In genomic region chr1:189761581-189762021, GRCm38 (mm10) we compare ENCODE assay signal across 10 mouse cellular contexts. TPM values are rescaled to one million over a fixed set of nuclear protein-coding genes. Genes with fewer than 3 reads are reported as not detected.
DNase-seq lines count a peak whose midpoint lies in the region; ATAC-seq and TF ChIP-seq lines count a peak whose summit lies in the region.
"Had no signal": no experiment of that assay in that cellular context is flagged by ENCODE, and none has a peak within 500 bp of the region (broad histone marks: within the 10 kb centered on the region; RNA-seq: fewer than 3 reads in every experiment).

No protein-coding gene starts in this region.

- no peak overlapping the region for H3K9ac ChIP-seq in lung, postnatal 0 days (replicated peaks; ENCODE audit: low read depth)
- no peak overlapping the region for H3K9ac ChIP-seq in kidney, embryonic 15.5 days
- H3K9ac ChIP-seq in stomach, embryonic 16.5 days (ENCODE audit: low read length), result no peak overlapping the region

- TF ChIP-seq EP300 in lung, postnatal 0 days (IDR thresholded peaks at IDR 0.05), result peak; percentile 62; the same call in 1 of the 2 replicates

- H3K4me1 ChIP-seq in lung, postnatal 0 days (ENCODE audit: insufficient read depth, low read depth, low read length), result peaks cover 5% of the 10 kb centered on the region
- peaks cover 73% of the 10 kb centered on the region for H3K4me1 ChIP-seq in kidney, embryonic 15.5 days
- H3K4me1 ChIP-seq in stomach, embryonic 16.5 days (ENCODE audit: control insufficient read depth, insufficient read depth, low read length), result peaks cover 43% of the 10 kb centered on the region

- H3K4me3 ChIP-seq in lung, postnatal 0 days (ENCODE audit: low read depth, low read length), result no peak overlapping the region
- no peak overlapping the region for H3K4me3 ChIP-seq in kidney, embryonic 15.5 days (replicated peaks)
- no peak overlapping the region for H3K4me3 ChIP-seq in stomach, embryonic 16.5 days (replicated peaks; ENCODE audit: low read length)
- no peak overlapping the region for H3K4me3 ChIP-seq in layer of hippocampus, adult 2 months

- WGBS in lung, postnatal 0 days, result 30% methylated on average over 6 of the region's 6 CpGs
- 19% methylated on average over 6 of the region's 6 CpGs for WGBS in kidney, embryonic 15.5 days
- 24% methylated on average over 6 of the region's 6 CpGs for WGBS in stomach, embryonic 16.5 days

- H3K27ac ChIP-seq in lung, postnatal 0 days (ENCODE audit: low read length), result no peak overlapping the region
- H3K27ac ChIP-seq in kidney, embryonic 15.5 days, result peak overlapping the region; percentile 88
- peak overlapping the region; percentile 80 for H3K27ac ChIP-seq in stomach, embryonic 16.5 days (ENCODE audit: low read length)
- H3K27ac ChIP-seq in layer of hippocampus, adult 2 months, result no peak overlapping the region

- DNase-seq in lung, postnatal 0 days (ENCODE audit: low spot score), result peak; percentile 69
- no peak for DNase-seq in lung, postnatal 14 days
- DNase-seq in adrenal gland, postnatal 36 days, result peak; percentile 31 to 32
- DNase-seq in cerebellum, postnatal 10 days, result no peak
- no peak for DNase-seq in layer of hippocampus, adult 2 months (ENCODE audit: low spot score in 2 of 2)
- DNase-seq: embryo, embryonic 11 days; spleen, adult 18-20 months had no signal

- ATAC-seq in lung, postnatal 0 days, result peak; percentile 85
- ATAC-seq in kidney, embryonic 15.5 days (replicated peaks; ENCODE audit: low FRiP score), result peak; percentile 88
- peak; percentile 93 for ATAC-seq in stomach, embryonic 16.5 days (ENCODE audit: insufficient read depth, low FRiP score)
- no peak for ATAC-seq in activated CD4-positive, CD25-positive, alpha-beta regulatory T cell, adult 4 months

- no peak overlapping the region for H3K4me2 ChIP-seq in lung, postnatal 0 days (replicated peaks; ENCODE audit: low read depth, low read length)
- no peak overlapping the region for H3K4me2 ChIP-seq in kidney, embryonic 15.5 days
- H3K4me2 ChIP-seq in stomach, embryonic 16.5 days (ENCODE audit: low read depth, low read length), result peak overlapping the region; percentile 23; the same call in 1 of the 2 replicates

- H3K36me3 ChIP-seq in lung, postnatal 0 days (ENCODE audit: insufficient read depth, low read length), result no peaks in the 10 kb centered on the region
- 0 out of 2 replicates have a peak, but pooled peaks cover 5% of the 10 kb centered on the region for H3K36me3 ChIP-seq in kidney, embryonic 15.5 days
- H3K36me3 ChIP-seq in stomach, embryonic 16.5 days (ENCODE audit: control insufficient read depth, insufficient read depth, low read length), result no peaks in the 10 kb centered on the region

- TF ChIP-seq CTCF in lung, postnatal 0 days (IDR thresholded peaks at IDR 0.05), result no peak
- TF ChIP-seq CTCF in layer of hippocampus, adult 2 months (conservative IDR thresholded peaks at IDR 0.05), result no peak

- no peaks in the 10 kb centered on the region for H3K27me3 ChIP-seq in lung, postnatal 0 days (replicated peaks; ENCODE audit: insufficient read depth, low read length)
- H3K27me3 ChIP-seq in kidney, embryonic 15.5 days, result no peaks in the 10 kb centered on the region
- H3K27me3 ChIP-seq in stomach, embryonic 16.5 days (ENCODE audit: control insufficient read depth, insufficient read depth, low read length), result no peaks in the 10 kb centered on the region

- H3K9me3 ChIP-seq in lung, postnatal 0 days (ENCODE audit: low read length), result no peaks in the 10 kb centered on the region
- H3K9me3 ChIP-seq in kidney, embryonic 15.5 days (replicated peaks), result no peaks in the 10 kb centered on the region
- no peaks in the 10 kb centered on the region for H3K9me3 ChIP-seq in stomach, embryonic 16.5 days (replicated peaks; ENCODE audit: control insufficient read depth, low read length)

RNA-seq across cellular contexts. Expression of gene Ptpn14, which starts 33.5 kb away (rescaled TPM):
- 4.9 and 5.2 TPM in 2 replicates for polyA plus RNA-seq in lung, postnatal 0 days (2015; fragmentation: Nextera tagmentation; extraction: Ambion mirVana)
- 10 to 100 TPM; 18.5 to 22.7 TPM for total RNA-seq in adrenal gland, postnatal 36 days (2021)
- polyA plus RNA-seq in kidney, embryonic 15.5 days (2015; fragmentation: Nextera tagmentation; extraction: Ambion mirVana), result 17.1 and 17.3 TPM in 2 replicates
- 8.4 and 8.7 TPM in 2 replicates for polyA plus RNA-seq in stomach, embryonic 16.5 days (2015; fragmentation: Nextera tagmentation; extraction: Ambion mirVana)
- 10 to 100 TPM; 14.5 to 14.8 TPM for total RNA-seq in layer of hippocampus, adult 2 months (2021)
- polyA plus RNA-seq in activated CD4-positive, CD25-positive, alpha-beta regulatory T cell, adult 4 months (2017; shearing (Covaris generic)), result under 1 TPM in 1 of 2 experiments, not detected in 1; 0.20 TPM

Comparison
In these comparisons a context has a peak if more than half of its experiments do, and no peak if none do; other contexts are left out.
1. DNase-seq: peak in lung, postnatal 0 days (single experiment) and adrenal gland, postnatal 36 days (2 of 2); none in lung, postnatal 14 days (single experiment), cerebellum, postnatal 10 days (0 of 2) and layer of hippocampus, adult 2 months (0 of 2).
2. H3K27ac ChIP-seq: peak in kidney, embryonic 15.5 days (single experiment) and stomach, embryonic 16.5 days (single experiment); none in lung, postnatal 0 days (single experiment) and layer of hippocampus, adult 2 months (single experiment).